Mouse (Mus musculus) embryonic facial prominence, embryonic 14.5 days (tissue): ENCODE measurements around the gene Ints5. TPM values are rescaled to one million over a fixed set of nuclear protein-coding genes. Genes with fewer than 3 reads are reported as not detected.
"Not testable (repeated sequence)": the region's sequence is repeated elsewhere in the genome, so short reads cannot be mapped to it uniquely, and the experiment has no call there.

Experiments used
- ATAC-seq: fragments of 200-750 bp; cut with Nextera tagmentation; 2 replicates; pipeline ENCODE4 v1.8.0; 2017; ENCODE audit warnings: low read depth, moderate number of reproducible peaks, moderate TSS enrichment
- DNase-seq: peaks from one replicate; pipeline ENCODE4 v3.0.0-alpha.2; 2015; ENCODE audit warnings: low spot score
- H3K27ac ChIP-seq: fragments of 300-500 bp; sonication (generic); replicated peaks from 2 replicates; pipeline ENCODE4 v1.5.1; 2014; ENCODE audit warnings: low read depth, mild to moderate bottlenecking, low read length, moderate library complexity
- H3K27me3 ChIP-seq: fragments of 300-500 bp; sonication (generic); replicated peaks from 2 replicates; pipeline ENCODE4 v1.6.1; 2014; ENCODE audit warnings: low read length; ENCODE audit not compliant: control insufficient read depth, insufficient read depth
- H3K36me3 ChIP-seq: fragments of 300-500 bp; sonication (generic); 2 replicates; pipeline ENCODE4 v1.6.1; 2014; ENCODE audit warnings: low read length, mixed read lengths; ENCODE audit not compliant: control insufficient read depth, insufficient read depth
- H3K4me1 ChIP-seq: fragments of 300-500 bp; sonication (generic); 2 replicates; pipeline ENCODE4 v1.6.1; 2014; ENCODE audit warnings: antibody characterized with exemption, low read length; ENCODE audit not compliant: control insufficient read depth, insufficient read depth
- H3K4me2 ChIP-seq: fragments of 300-500 bp; sonication (generic); 2 replicates; pipeline ENCODE4 v1.6.1; 2014; ENCODE audit warnings: low read depth, mild to moderate bottlenecking, low read length, moderate library complexity, mixed read lengths
- H3K4me3 ChIP-seq: fragments of 300-500 bp; sonication (generic); 2 replicates; pipeline ENCODE4 v1.5.1; 2014; ENCODE audit warnings: low read depth, mild to moderate bottlenecking, low read length
- H3K9ac ChIP-seq: fragments of 300-500 bp; sonication (generic); 2 replicates; pipeline ENCODE4 v1.6.1; 2014; ENCODE audit warnings: low read depth, mild to moderate bottlenecking, low read length, moderate library complexity, mixed read lengths
- H3K9me3 ChIP-seq: fragments of 300-500 bp; sonication (generic); 2 replicates; pipeline ENCODE4 v1.6.1; 2016; ENCODE audit warnings: low read length; ENCODE audit not compliant: control insufficient read depth
- WGBS: fragments of 180-500 bp; shearing (Covaris S2); extraction: QIAGEN DNeasy Blood & Tissue Kit; methylation state at CpG from one replicate; pipeline ENCODE4 v1.1.7; 2014; 5-methylcytosine and 5-hydroxymethylcytosine counted together
- polyA plus RNA-seq: library from polyadenylated mRNA; unstranded; fragments of >200 nt; fragmentation: Nextera tagmentation; extraction: Ambion mirVana; gene quantifications from 2 replicates; pipeline ENCODE4 v1.2.1, GENCODE M21; 2014

Ints5 gene
- polyA plus RNA-seq, 1 experiment from 2014 or later, result 34.8 TPM

GRCm38 (mm10) chr19:8857689-8858088, 35.1 kb upstream of the Ints5 start:
- no peak overlapping the region for H3K4me3 ChIP-seq
- no peak overlapping the region for H3K27ac ChIP-seq
- H3K9me3 ChIP-seq, result no peaks in the 10 kb centered on the region
- H3K4me2 ChIP-seq, result no peak overlapping the region
- H3K4me1 ChIP-seq, result no peaks in the 10 kb centered on the region
- no peaks in the 10 kb centered on the region for H3K36me3 ChIP-seq
- DNase-seq, result peak; percentile 41
- 43% methylated on average over 4 of the region's 4 CpGs for WGBS
- ATAC-seq, result no peak
- no peaks in the 10 kb centered on the region for H3K27me3 ChIP-seq
- H3K9ac ChIP-seq, result no peak overlapping the region

- no peaks in the 10 kb centered on the region for H3K27me3 ChIP-seq
- H3K9me3 ChIP-seq, result no peaks in the 10 kb centered on the region
- no peak overlapping the region for H3K27ac ChIP-seq
- no peaks in the 10 kb centered on the region for H3K4me1 ChIP-seq
- WGBS, result 15% methylated on average over 1 of the region's 1 CpGs
- DNase-seq, result no peak
- no peak overlapping the region for H3K9ac ChIP-seq
- H3K4me2 ChIP-seq, result no peak overlapping the region
- ATAC-seq, result no peak
- no peaks in the 10 kb centered on the region for H3K36me3 ChIP-seq
- no peak overlapping the region for H3K4me3 ChIP-seq
Observed at GRCm38 (mm10) chr19:8859018-8859417, 33.8 kb upstream of the Ints5 start.

- no peak overlapping the region for H3K27ac ChIP-seq
- H3K4me2 ChIP-seq, result no peak overlapping the region
- no peaks in the 10 kb centered on the region for H3K9me3 ChIP-seq
- H3K4me1 ChIP-seq, result no peaks in the 10 kb centered on the region
- no peak for DNase-seq
- no peaks in the 10 kb centered on the region for H3K36me3 ChIP-seq
- no peak overlapping the region for H3K9ac ChIP-seq
- no peaks in the 10 kb centered on the region for H3K27me3 ChIP-seq
- H3K4me3 ChIP-seq, result no peak overlapping the region
- ATAC-seq, result no peak
- WGBS, result 80% methylated on average over 6 of the region's 6 CpGs
Observed at GRCm38 (mm10) chr19:8864265-8864664, 28.5 kb upstream of the Ints5 start.

GRCm38 (mm10) chr19:8870381-8870780, 22.4 kb upstream of the Ints5 start:
- Histone ChIP-seq H3K36me3 (peaks cover 21% of the 10 kb centered on the region), H3K4me3 (peak overlapping the region; percentile 78; the same call in 1 of the 2 replicates), H3K4me2 (peak overlapping the region; percentile 90)
- not testable (repeated sequence) for H3K27me3 ChIP-seq, ATAC-seq, H3K4me1 ChIP-seq, H3K9ac ChIP-seq, H3K9me3 ChIP-seq, DNase-seq, H3K27ac ChIP-seq
- 67% methylated on average over 3 of the region's 3 CpGs for WGBS

GRCm38 (mm10) chr19:8870838-8871237, 22.0 kb upstream of the Ints5 start:
- peaks cover 25% of the 10 kb centered on the region for H3K36me3 ChIP-seq
- peak overlapping the region; percentile 90 for H3K4me2 ChIP-seq
- no peaks in the 10 kb centered on the region for H3K27me3 ChIP-seq
- peak overlapping the region; percentile 75 for H3K27ac ChIP-seq
- H3K4me3 ChIP-seq, result peak overlapping the region; percentile 78
- H3K4me1 ChIP-seq, result peaks cover 4% of the 10 kb centered on the region; the same call in 1 of the 2 replicates
- WGBS, result 60% methylated on average over 9 of the region's 9 CpGs
- ATAC-seq, result no peak
- no peak for DNase-seq
- H3K9ac ChIP-seq, result peak overlapping the region; percentile 96
- no peaks in the 10 kb centered on the region for H3K9me3 ChIP-seq

GRCm38 (mm10) chr19:8871267-8872186, 21.3 kb upstream of the Ints5 start, which contains the start of gene Ubxn1:
Ubxn1 (plus strand) TSS chr19:8871496.
- H3K36me3 ChIP-seq, result peaks cover 32% of the 10 kb centered on the region
- peak within 1 kb of the TSS; percentile 96 for H3K9ac ChIP-seq
- peak within 1 kb of the TSS; percentile 78 for H3K4me3 ChIP-seq
- no peaks in the 10 kb centered on the region for H3K9me3 ChIP-seq
- no peaks in the 10 kb centered on the region for H3K27me3 ChIP-seq
- H3K27ac ChIP-seq, result peak within 1 kb of the TSS; percentile 75
- peaks cover 4% of the 10 kb centered on the region; the same call in 1 of the 2 replicates for H3K4me1 ChIP-seq
- ATAC-seq (peak; percentile 98), DNase-seq (peak; percentile 99)
- H3K4me2 ChIP-seq, result peak within 1 kb of the TSS; percentile 90
- under 1% methylated on average over 42 of the region's 59 CpGs for WGBS

GRCm38 (mm10) chr19:8872266-8872840, 20.5 kb upstream of the Ints5 start:
- ATAC-seq (no peak), DNase-seq (no peak)
- Histone ChIP-seq H3K27ac (peak overlapping the region; percentile 74; the same call in 1 of the 2 replicates), H3K9ac (peak overlapping the region; percentile 96), H3K27me3 (no peaks in the 10 kb centered on the region), H3K4me2 (peak overlapping the region; percentile 90), H3K36me3 (peaks cover 38% of the 10 kb centered on the region), H3K4me1 (peaks cover 4% of the 10 kb centered on the region; the same call in 1 of the 2 replicates), H3K9me3 (no peaks in the 10 kb centered on the region), H3K4me3 (peak overlapping the region; percentile 78)
- WGBS, result 71% methylated on average over 10 of the region's 10 CpGs

GRCm38 (mm10) chr19:8875031-8875430, 17.8 kb upstream of the Ints5 start:
- Histone ChIP-seq H3K4me3 (no peak overlapping the region), H3K9ac (no peak overlapping the region), H3K27ac (no peak overlapping the region), H3K4me2 (no peak overlapping the region), H3K4me1 (peaks cover 11% of the 10 kb centered on the region; the same call in 1 of the 2 replicates), H3K27me3 (no peaks in the 10 kb centered on the region), H3K9me3 (no peaks in the 10 kb centered on the region), H3K36me3 (peaks cover 38% of the 10 kb centered on the region)
- DNase-seq, result no peak
- ATAC-seq, result no peak
- WGBS, result 95% methylated on average over 7 of the region's 7 CpGs
